Mouse (Mus musculus): ENCODE measurements around the gene Dbndd2. TPM values are rescaled to one million over a fixed set of nuclear protein-coding genes. Genes with fewer than 3 reads are reported as not detected.
A peak's percentile ranks its signal among the peaks of the same experiment; 100 is the strongest.

Dbndd2 gene
- total and polyA plus RNA-seq, 2 experiments from 2014 or later, result 17.6 to 21.7 TPM

GRCm38 (mm10) chr2:164486258-164487114 is 580 bp downstream of the Dbndd2 start:
- Histone ChIP-seq H3K9ac (peak overlapping the region; percentile 56), H3K36me3 (ENCODE audit: insufficient read depth) (peaks cover 16% of the 10 kb centered on the region), H3K4me2 (ENCODE audit: low read depth) (peak overlapping the region; percentile 99), H3K4me3 (ENCODE audit: low read depth, low read length) (peak overlapping the region; percentile 76), H3K9me3 (ENCODE audit: low read length) (no peaks in the 10 kb centered on the region), H3K27ac (ENCODE audit: low read depth, low read length) (no peak overlapping the region), H3K27me3 (ENCODE audit: insufficient read depth, low read length) (no peaks in the 10 kb centered on the region; the same call in 1 of the 2 replicates), H3K4me1 (ENCODE audit: insufficient read depth) (no peaks in the 10 kb centered on the region)
- peak; percentile 64 for DNase-seq
- ATAC-seq, result peak; percentile 83
- TF ChIP-seq CTCF (IDR thresholded peaks at IDR 0.05; ENCODE audit: low read depth), result no peak
- 3% methylated on average over 65 of the region's 90 CpGs for WGBS

GRCm38 (mm10) chr2:164487115-164487527 is 1.2 kb downstream of the Dbndd2 start:
- peak overlapping the region; percentile 76 for H3K4me3 ChIP-seq (ENCODE audit: low read depth, low read length)
- TF ChIP-seq CTCF (IDR thresholded peaks at IDR 0.05; ENCODE audit: low read depth), result no peak
- no peaks in the 10 kb centered on the region; the same call in 1 of the 2 replicates for H3K27me3 ChIP-seq (ENCODE audit: insufficient read depth, low read length)
- H3K4me2 ChIP-seq (ENCODE audit: low read depth), result peak overlapping the region; percentile 99
- no peak overlapping the region for H3K27ac ChIP-seq (ENCODE audit: low read depth, low read length)
- peak overlapping the region; percentile 56 for H3K9ac ChIP-seq
- no peak for DNase-seq
- WGBS, result 13% methylated on average over 11 of the region's 11 CpGs
- H3K36me3 ChIP-seq (ENCODE audit: insufficient read depth), result peaks cover 16% of the 10 kb centered on the region
- no peaks in the 10 kb centered on the region for H3K9me3 ChIP-seq (ENCODE audit: low read length)
- H3K4me1 ChIP-seq (ENCODE audit: insufficient read depth), result no peaks in the 10 kb centered on the region
- ATAC-seq, result peak; percentile 13; the same call in 1 of the 2 replicates

GRCm38 (mm10) chr2:164487812-164488211 is 1.9 kb downstream of the Dbndd2 start:
- WGBS, result 55% methylated on average over 9 of the region's 9 CpGs
- Histone ChIP-seq H3K27me3 (ENCODE audit: insufficient read depth, low read length) (no peaks in the 10 kb centered on the region; the same call in 1 of the 2 replicates), H3K4me1 (ENCODE audit: insufficient read depth) (no peaks in the 10 kb centered on the region), H3K9me3 (ENCODE audit: low read length) (no peaks in the 10 kb centered on the region), H3K27ac (ENCODE audit: low read depth, low read length) (no peak overlapping the region), H3K4me2 (ENCODE audit: low read depth) (no peak overlapping the region), H3K36me3 (ENCODE audit: insufficient read depth) (peaks cover 16% of the 10 kb centered on the region), H3K9ac (no peak overlapping the region), H3K4me3 (ENCODE audit: low read depth, low read length) (no peak overlapping the region)
- no peak for DNase-seq
- no peak for TF ChIP-seq CTCF (IDR thresholded peaks at IDR 0.05; ENCODE audit: low read depth)
- ATAC-seq, result no peak

- H3K9me3 ChIP-seq (ENCODE audit: low read length), result no peaks in the 10 kb centered on the region
- no peak overlapping the region for H3K4me3 ChIP-seq (ENCODE audit: low read depth, low read length)
- no peak overlapping the region for H3K27ac ChIP-seq (ENCODE audit: low read depth, low read length)
- H3K27me3 ChIP-seq (ENCODE audit: insufficient read depth, low read length), result no peaks in the 10 kb centered on the region
- no peak overlapping the region for H3K9ac ChIP-seq
- ATAC-seq (peak; percentile 52), DNase-seq (no peak)
- WGBS, result 54% methylated on average over 2 of the region's 2 CpGs
- peaks cover 8% of the 10 kb centered on the region; the same call in 1 of the 2 replicates for H3K4me1 ChIP-seq (ENCODE audit: insufficient read depth)
- H3K36me3 ChIP-seq (ENCODE audit: insufficient read depth), result peaks cover 15% of the 10 kb centered on the region
- no peak overlapping the region for H3K4me2 ChIP-seq (ENCODE audit: low read depth)
- TF ChIP-seq CTCF (IDR thresholded peaks at IDR 0.05; ENCODE audit: low read depth), result no peak
Measured at GRCm38 (mm10) chr2:164494126-164494525, 8.2 kb downstream of the Dbndd2 start.

- Histone ChIP-seq H3K9ac (no peak overlapping the region), H3K4me1 (ENCODE audit: insufficient read depth) (peaks cover 8% of the 10 kb centered on the region; the same call in 1 of the 2 replicates), H3K36me3 (ENCODE audit: insufficient read depth) (peaks cover 15% of the 10 kb centered on the region), H3K27ac (ENCODE audit: low read depth, low read length) (no peak overlapping the region), H3K4me3 (ENCODE audit: low read depth, low read length) (no peak overlapping the region), H3K9me3 (ENCODE audit: low read length) (no peaks in the 10 kb centered on the region), H3K4me2 (ENCODE audit: low read depth) (peak overlapping the region; percentile 95; the same call in 1 of the 2 replicates), H3K27me3 (ENCODE audit: insufficient read depth, low read length) (no peaks in the 10 kb centered on the region)
- ATAC-seq (no peak), DNase-seq (no peak)
- TF ChIP-seq CTCF (IDR thresholded peaks at IDR 0.05; ENCODE audit: low read depth), result no peak
- 73% methylated on average over 1 of the region's 1 CpGs for WGBS
Measured at GRCm38 (mm10) chr2:164496331-164496730, 10.4 kb downstream of the Dbndd2 start.

GRCm38 (mm10) chr2:164496847-164497690 is 11.2 kb downstream of the Dbndd2 start, which contains the start of gene Pigt:
Gene Pigt (plus strand): TSS chr2:164497520.
- Histone ChIP-seq H3K27ac (ENCODE audit: low read depth, low read length) (peak within 1 kb of the TSS; percentile 65), H3K4me2 (ENCODE audit: low read depth) (peak within 1 kb of the TSS; percentile 95), H3K9me3 (ENCODE audit: low read length) (no peaks in the 10 kb centered on the region), H3K4me3 (ENCODE audit: low read depth, low read length) (peak within 1 kb of the TSS; percentile 74), H3K36me3 (ENCODE audit: insufficient read depth) (peaks cover 21% of the 10 kb centered on the region), H3K4me1 (ENCODE audit: insufficient read depth) (peaks cover 8% of the 10 kb centered on the region; the same call in 1 of the 2 replicates), H3K9ac (peak within 1 kb of the TSS; percentile 59), H3K27me3 (ENCODE audit: insufficient read depth, low read length) (no peaks in the 10 kb centered on the region)
- ATAC-seq, result peak; percentile 98
- 3% methylated on average over 43 of the region's 43 CpGs for WGBS
- peak; percentile 90 for DNase-seq
- TF ChIP-seq CTCF (IDR thresholded peaks at IDR 0.05; ENCODE audit: low read depth), result no peak
